Mouse (Mus musculus): Measurements from ENCODE around the gene Degs1. TPM values are rescaled to one million over a fixed set of nuclear protein-coding genes. Genes with fewer than 3 reads are reported as not detected.
"Not testable (repeated sequence)": the region's sequence is repeated elsewhere in the genome, so short reads cannot be mapped to it uniquely, and the experiment has no call there.

Gene Degs1
- polyA plus RNA-seq, 1 experiment from 2014 or later: 51.0 TPM

DNA sequence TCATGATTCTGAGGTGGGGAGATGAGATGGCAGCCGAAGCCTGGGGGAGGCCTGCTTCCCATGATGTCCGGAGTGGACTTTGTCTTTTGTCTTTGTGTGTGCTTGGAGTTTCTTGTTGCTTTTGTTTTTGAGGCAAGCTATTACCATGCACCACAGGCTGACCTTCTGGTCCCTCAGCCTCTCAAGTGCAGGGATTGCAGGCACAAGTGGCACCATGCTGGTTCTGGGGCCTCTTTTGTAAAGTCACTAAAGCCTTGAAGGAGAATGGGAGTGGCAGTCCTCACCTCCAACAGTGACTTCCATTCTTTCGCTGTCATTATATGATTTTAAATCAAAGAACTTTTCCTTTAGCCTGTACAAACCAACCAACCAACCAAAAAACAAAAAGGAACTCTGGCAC is 14.6 kb upstream of the Degs1 start:
- no peak for ATAC-seq
- Histone ChIP-seq H3K36me3 (no peaks in the 10 kb centered on the region), H3K27ac (no peak overlapping the region), H3K27me3 (no peaks in the 10 kb centered on the region), H3K9ac (replicated peaks) (no peak overlapping the region), H3K4me1 (replicated peaks) (no peaks in the 10 kb centered on the region), H3K4me3 (replicated peaks) (no peak overlapping the region), H3K9me3 (no peaks in the 10 kb centered on the region), H3K4me2 (replicated peaks) (no peak overlapping the region)
- WGBS: 28% methylated on average over 3 of the region's 3 CpGs

DNA sequence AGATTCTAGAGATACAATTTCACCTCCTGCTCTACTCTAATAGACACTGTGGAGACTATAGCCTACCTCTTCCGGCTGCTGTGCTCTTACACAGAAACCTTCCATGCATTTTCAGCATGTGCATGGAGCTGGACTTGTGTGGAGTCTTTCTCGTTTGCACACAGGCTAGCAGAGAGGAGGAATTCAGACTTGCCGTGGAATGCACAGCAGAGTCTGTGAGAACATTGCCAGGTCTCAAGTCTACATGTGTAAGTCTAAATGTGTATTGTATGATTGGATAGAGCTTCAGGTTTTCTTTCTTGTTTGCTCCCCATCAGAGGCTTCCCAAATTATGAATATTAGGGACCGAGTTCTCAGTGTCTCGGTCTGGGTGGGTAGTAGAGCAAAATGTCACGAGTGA is 14.2 kb upstream of the Degs1 start:
- Histone ChIP-seq H3K9ac (replicated peaks) (no peak overlapping the region), H3K4me2 (replicated peaks) (no peak overlapping the region), H3K36me3 (no peaks in the 10 kb centered on the region), H3K4me1 (replicated peaks) (no peaks in the 10 kb centered on the region), H3K4me3 (replicated peaks) (no peak overlapping the region), H3K27ac (no peak overlapping the region), H3K27me3 (no peaks in the 10 kb centered on the region), H3K9me3 (no peaks in the 10 kb centered on the region)
- no peak for ATAC-seq
- 71% methylated on average over 6 of the region's 6 CpGs for WGBS

DNA sequence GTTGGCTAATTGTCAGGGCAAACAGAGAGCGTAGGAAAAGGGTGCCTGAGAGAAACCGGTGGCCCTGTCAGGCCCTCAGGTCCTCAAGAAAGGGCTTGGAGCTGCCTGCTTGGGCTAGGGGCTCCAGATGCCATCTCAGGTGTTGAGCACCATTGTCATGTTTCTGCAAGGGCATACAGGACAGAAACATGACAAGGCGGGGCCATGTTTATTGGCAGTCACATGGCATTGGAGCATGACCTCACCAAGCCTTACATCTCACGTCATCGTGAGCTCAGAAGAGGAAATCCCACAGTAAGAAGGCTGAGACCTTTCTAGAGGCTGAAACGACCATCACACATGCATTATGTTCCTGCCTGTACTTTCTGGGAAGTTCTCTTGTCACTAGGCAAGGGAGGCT is 13.5 kb upstream of the Degs1 start:
- H3K36me3 ChIP-seq: no peaks in the 10 kb centered on the region
- H3K9me3 ChIP-seq: no peaks in the 10 kb centered on the region
- no peaks in the 10 kb centered on the region for H3K27me3 ChIP-seq
- no peak for ATAC-seq
- WGBS: 92% methylated on average over 6 of the region's 6 CpGs
- H3K4me2 ChIP-seq (replicated peaks): no peak overlapping the region
- H3K4me3 ChIP-seq (replicated peaks): no peak overlapping the region
- H3K27ac ChIP-seq: no peak overlapping the region
- no peak overlapping the region for H3K9ac ChIP-seq (replicated peaks)
- H3K4me1 ChIP-seq (replicated peaks): no peaks in the 10 kb centered on the region

DNA sequence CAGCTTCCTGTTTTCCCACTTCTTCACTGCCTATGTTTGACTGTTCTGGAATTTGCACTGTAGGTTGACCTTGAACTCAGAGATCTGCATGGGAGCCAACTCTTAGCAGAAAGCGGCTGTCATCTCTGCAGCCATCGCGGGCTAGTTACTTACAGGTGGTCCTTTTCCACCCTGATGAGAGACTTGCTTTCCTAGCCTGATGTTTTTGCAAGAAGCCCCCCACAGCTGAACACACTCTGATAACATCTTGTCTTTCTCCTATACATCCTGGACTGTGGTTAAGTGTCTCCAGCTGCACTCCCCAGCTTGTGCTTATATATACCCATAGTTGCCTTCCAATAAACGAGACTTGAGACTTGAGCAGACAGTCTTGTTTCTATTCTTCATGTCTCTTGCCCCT is 9.7 kb upstream of the Degs1 start:
- Histone ChIP-seq H3K9ac (replicated peaks) (no peak overlapping the region), H3K4me2 (replicated peaks) (no peak overlapping the region), H3K27me3 (no peaks in the 10 kb centered on the region), H3K9me3 (no peaks in the 10 kb centered on the region), H3K4me3 (replicated peaks) (no peak overlapping the region), H3K36me3 (no peaks in the 10 kb centered on the region), H3K27ac (no peak overlapping the region), H3K4me1 (replicated peaks) (no peaks in the 10 kb centered on the region)
- WGBS: 85% methylated on average over 4 of the region's 4 CpGs
- no peak for ATAC-seq

DNA sequence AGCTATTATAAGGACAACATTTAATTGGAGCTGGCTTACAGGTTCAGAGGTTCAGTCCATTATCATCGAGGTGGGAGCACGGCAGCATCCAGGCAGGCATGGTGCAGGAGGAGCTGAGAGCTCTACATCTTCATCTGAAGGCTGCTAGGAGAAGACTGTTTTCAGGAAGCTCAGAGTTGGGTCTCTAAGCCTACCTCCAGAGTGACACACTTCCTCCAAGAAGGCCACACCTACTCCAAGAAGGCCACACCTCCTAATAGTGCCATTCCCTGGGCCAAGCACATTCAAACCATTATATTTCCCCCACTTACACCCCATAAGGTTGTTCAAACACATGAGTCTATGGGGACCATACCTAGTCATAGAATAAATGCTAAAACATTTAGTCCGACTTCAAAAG is 8.1 kb upstream of the Degs1 start:
- H3K4me1 ChIP-seq (replicated peaks); H3K27ac ChIP-seq; H3K4me2 ChIP-seq (replicated peaks); H3K4me3 ChIP-seq (replicated peaks); H3K9me3 ChIP-seq; H3K36me3 ChIP-seq; H3K9ac ChIP-seq (replicated peaks); H3K27me3 ChIP-seq; ATAC-seq: not testable (repeated sequence)
- 94% methylated on average over 3 of the region's 3 CpGs for WGBS

DNA sequence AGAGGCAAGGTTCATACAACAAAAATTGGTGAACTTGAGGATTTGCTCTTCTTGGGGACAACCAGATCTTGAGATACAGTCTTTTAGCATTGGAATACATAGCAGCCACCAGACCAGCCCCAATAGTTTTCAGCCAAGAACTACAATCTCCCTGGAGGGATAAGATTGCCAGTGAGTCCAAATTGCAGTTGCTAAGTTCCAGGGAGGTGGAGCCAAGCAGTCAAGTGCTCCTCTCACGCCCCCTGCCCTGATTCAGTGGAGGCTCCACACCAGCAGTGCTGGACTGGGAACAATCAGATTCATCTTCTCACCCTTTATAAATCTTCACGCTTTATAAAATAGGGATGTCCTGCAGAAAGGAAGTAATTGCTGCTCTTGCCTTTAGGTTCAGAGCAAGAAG is 7.2 kb upstream of the Degs1 start:
- ATAC-seq: no peak
- H3K4me3 ChIP-seq (replicated peaks): no peak overlapping the region
- no peak overlapping the region for H3K9ac ChIP-seq (replicated peaks)
- H3K27me3 ChIP-seq: peaks cover 4% of the 10 kb centered on the region; the same call in 1 of the 2 replicates
- H3K27ac ChIP-seq: no peak overlapping the region
- 74% methylated on average over 2 of the region's 2 CpGs for WGBS
- no peak overlapping the region for H3K4me2 ChIP-seq (replicated peaks)
- H3K4me1 ChIP-seq (replicated peaks): no peaks in the 10 kb centered on the region
- H3K9me3 ChIP-seq: no peaks in the 10 kb centered on the region
- H3K36me3 ChIP-seq: no peaks in the 10 kb centered on the region

DNA sequence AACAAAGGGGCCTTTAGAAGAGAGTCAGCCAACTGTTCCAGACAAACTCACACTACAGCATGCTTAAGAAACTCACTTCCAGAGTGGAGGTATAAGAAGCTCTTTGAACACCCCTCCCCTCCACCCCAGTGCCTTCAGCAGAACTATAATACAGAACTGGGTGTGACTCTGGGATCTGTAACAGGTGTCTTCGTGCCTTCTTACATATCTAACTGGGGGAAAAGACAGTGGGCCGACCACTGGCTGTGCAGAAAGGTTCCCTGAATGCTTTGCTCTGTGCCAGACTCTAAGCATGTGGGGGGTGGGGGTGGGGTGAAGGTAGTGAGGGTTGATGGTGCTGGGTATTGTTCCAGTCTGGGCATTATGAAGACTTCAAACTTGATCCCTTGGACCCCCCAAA is 6.0 kb upstream of the Degs1 start:
- ATAC-seq: no peak
- no peak overlapping the region for H3K9ac ChIP-seq (replicated peaks)
- H3K27me3 ChIP-seq: peaks cover 13% of the 10 kb centered on the region
- WGBS: 49% methylated on average over 2 of the region's 2 CpGs
- no peaks in the 10 kb centered on the region for H3K4me1 ChIP-seq (replicated peaks)
- no peak overlapping the region for H3K4me3 ChIP-seq (replicated peaks)
- H3K4me2 ChIP-seq (replicated peaks): no peak overlapping the region
- no peaks in the 10 kb centered on the region for H3K9me3 ChIP-seq
- H3K27ac ChIP-seq: no peak overlapping the region
- no peaks in the 10 kb centered on the region for H3K36me3 ChIP-seq

DNA sequence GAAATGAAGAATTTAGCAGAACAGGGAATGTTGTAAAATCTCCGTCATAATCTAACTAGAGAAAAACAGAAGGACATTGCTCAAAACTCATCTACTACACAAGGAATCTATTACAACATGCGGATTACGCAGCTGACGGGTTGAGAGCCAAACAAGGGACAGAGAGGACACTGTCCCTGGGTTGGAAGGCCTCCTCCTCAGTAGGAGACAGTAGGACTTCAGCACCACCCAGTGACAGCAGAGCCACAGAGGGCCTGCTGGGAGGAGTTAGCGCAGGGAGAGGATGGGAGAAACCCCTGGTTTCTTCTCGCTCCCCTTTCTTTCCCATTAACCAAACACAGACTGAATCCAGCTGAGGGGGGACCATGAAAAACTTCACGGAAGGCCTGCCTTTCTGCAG is 5.2 kb upstream of the Degs1 start:
- 0 out of 2 replicates have a peak, but pooled peaks cover 3% of the 10 kb centered on the region for H3K4me1 ChIP-seq (replicated peaks)
- no peaks in the 10 kb centered on the region for H3K36me3 ChIP-seq
- no peak overlapping the region for H3K4me3 ChIP-seq (replicated peaks)
- H3K27me3 ChIP-seq: peaks cover 18% of the 10 kb centered on the region
- H3K9me3 ChIP-seq: no peaks in the 10 kb centered on the region
- WGBS: 70% methylated on average over 7 of the region's 7 CpGs
- no peak for ATAC-seq
- H3K9ac ChIP-seq (replicated peaks): no peak overlapping the region
- no peak overlapping the region for H3K4me2 ChIP-seq (replicated peaks)
- H3K27ac ChIP-seq: no peak overlapping the region

DNA sequence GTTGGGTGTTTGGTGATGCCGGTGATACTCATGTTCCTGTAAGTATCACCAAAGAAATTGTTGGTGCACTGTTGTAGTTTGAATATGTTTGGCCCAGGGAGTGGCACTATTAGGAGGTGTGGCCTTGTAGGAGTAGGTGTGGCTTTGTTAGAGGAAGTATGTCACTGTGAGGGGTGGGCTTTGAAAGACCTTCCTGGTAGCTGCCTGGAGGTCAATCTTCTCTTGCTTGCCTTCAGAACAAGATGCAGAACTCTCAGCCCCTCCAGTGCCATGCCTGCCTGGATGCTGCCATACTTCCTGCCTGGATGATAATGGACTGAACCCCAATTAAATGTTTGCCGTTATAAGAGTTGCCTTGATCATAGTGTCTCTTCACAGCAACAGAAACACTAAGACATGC is 2.2 kb upstream of the Degs1 start:
- Histone ChIP-seq H3K9ac (replicated peaks) (no peak overlapping the region), H3K4me2 (replicated peaks) (no peak overlapping the region), H3K27ac (no peak overlapping the region), H3K4me1 (replicated peaks) (peaks cover 24% of the 10 kb centered on the region), H3K9me3 (no peaks in the 10 kb centered on the region), H3K36me3 (no peaks in the 10 kb centered on the region), H3K27me3 (peaks cover 18% of the 10 kb centered on the region), H3K4me3 (replicated peaks) (no peak overlapping the region)
- 95% methylated on average over 2 of the region's 2 CpGs for WGBS
- no peak for ATAC-seq

DNA sequence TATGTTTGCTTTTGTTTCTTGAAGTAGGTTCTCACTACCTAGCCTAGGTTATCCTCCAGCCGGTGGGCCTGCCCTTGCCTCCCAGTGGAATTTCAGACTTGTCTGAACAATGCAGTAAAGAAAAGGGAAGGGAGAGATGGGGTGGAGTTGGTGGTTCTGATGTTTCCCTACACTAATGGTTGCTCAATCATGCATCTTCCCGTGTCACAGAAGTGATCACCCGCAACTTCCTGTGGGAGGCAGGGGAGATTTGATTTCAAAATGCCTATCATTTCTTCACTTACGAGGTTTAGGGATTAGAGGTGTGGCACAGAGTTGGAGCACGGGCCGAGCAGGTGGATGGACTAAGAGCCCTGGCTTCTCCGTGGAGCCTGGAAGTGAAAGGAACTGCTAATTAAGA is 627 bp upstream of the Degs1 start:
- Histone ChIP-seq H3K27me3 (peaks cover 18% of the 10 kb centered on the region), H3K4me1 (replicated peaks) (peaks cover 24% of the 10 kb centered on the region), H3K9me3 (no peaks in the 10 kb centered on the region), H3K36me3 (peaks cover 11% of the 10 kb centered on the region), H3K9ac (replicated peaks) (no peak overlapping the region), H3K4me2 (replicated peaks) (peak overlapping the region; percentile 72), H3K27ac (no peak overlapping the region), H3K4me3 (replicated peaks) (peak overlapping the region; percentile 64)
- ATAC-seq: no peak
- WGBS: 26% methylated on average over 7 of the region's 7 CpGs

DNA sequence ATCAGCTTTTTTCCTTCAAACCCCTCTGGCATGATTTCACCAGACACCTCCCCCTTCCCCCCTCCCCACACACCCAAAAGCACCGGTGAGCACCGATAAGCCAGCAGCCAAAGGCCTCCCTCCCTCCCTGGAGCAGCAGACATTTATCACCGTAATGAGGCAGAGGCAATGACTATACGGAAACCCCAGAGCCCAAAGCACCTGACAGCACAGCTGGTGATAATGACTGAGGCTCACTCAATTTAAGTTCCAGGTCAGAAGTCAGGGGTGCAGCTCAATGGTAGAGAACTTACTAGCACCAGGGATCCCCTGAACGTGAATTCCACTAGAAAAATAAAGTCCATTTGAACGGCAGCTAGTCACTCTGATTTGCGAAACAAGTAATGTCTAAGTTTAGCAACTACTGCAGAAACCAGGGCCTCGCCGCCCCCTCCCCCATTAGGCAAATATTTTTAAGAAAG is 1.3 kb downstream of the Degs1 start:
- H3K27ac ChIP-seq: 0 out of 2 replicates have a peak overlapping the region, but pooled peaks have one; percentile 3
- no peak for ATAC-seq
- WGBS: 24% methylated on average over 9 of the region's 9 CpGs
- no peaks in the 10 kb centered on the region for H3K9me3 ChIP-seq
- peak overlapping the region; percentile 72 for H3K4me2 ChIP-seq (replicated peaks)
- H3K36me3 ChIP-seq: peaks cover 30% of the 10 kb centered on the region
- H3K4me3 ChIP-seq (replicated peaks): peak overlapping the region; percentile 64
- peaks cover 18% of the 10 kb centered on the region for H3K27me3 ChIP-seq
- H3K4me1 ChIP-seq (replicated peaks): peaks cover 24% of the 10 kb centered on the region
- peak overlapping the region; percentile 51 for H3K9ac ChIP-seq (replicated peaks)

DNA sequence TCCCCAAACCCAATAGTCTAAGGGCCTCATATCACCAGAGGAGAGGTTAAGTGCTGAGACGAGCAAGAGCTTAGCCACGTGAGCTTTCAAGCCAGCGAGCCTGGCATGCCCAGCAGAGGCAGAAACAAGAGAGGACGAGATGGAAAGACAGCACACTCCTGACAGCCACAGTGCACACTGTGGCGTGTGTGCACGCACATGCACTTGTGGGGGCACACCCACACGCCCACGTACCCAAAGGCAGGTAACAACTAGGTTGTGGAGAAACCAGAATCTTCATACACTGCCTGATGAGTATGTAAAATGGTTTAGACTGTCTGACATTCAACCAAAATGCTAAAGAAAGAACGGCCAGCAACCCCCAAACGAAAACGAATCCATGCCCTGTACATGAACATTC is 2.0 kb downstream of the Degs1 start:
- Histone ChIP-seq H3K4me1 (replicated peaks) (peaks cover 24% of the 10 kb centered on the region), H3K4me2 (replicated peaks) (peak overlapping the region; percentile 72), H3K9ac (replicated peaks) (peak overlapping the region; percentile 51), H3K27me3 (peaks cover 18% of the 10 kb centered on the region), H3K9me3 (no peaks in the 10 kb centered on the region), H3K36me3 (peaks cover 35% of the 10 kb centered on the region), H3K4me3 (replicated peaks) (peak overlapping the region; percentile 64), H3K27ac (no peak overlapping the region)
- ATAC-seq: no peak
- 59% methylated on average over 11 of the region's 11 CpGs for WGBS

DNA sequence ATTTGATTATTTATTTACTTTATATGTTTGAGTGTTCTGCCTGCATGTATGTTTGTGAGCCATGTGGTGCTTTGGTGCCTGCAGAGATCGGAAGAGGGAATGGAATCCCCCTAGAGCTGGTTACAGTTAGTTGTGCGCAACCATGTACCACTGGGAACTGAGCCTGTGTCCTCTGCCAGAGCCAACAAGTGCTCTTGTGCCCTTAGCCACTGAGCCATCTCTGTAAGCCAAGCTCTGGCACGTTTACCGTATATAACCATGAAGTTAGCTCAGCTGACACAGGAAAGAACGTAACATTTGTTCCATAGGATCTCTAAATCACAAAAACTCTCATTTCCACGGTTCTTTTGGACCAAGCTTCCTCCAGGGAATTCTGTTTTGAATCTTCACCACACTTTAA is 2.6 kb downstream of the Degs1 start:
- H3K36me3 ChIP-seq: peaks cover 41% of the 10 kb centered on the region
- H3K27ac ChIP-seq: no peak overlapping the region
- H3K4me2 ChIP-seq (replicated peaks): no peak overlapping the region
- peaks cover 16% of the 10 kb centered on the region for H3K27me3 ChIP-seq
- WGBS: 89% methylated on average over 6 of the region's 6 CpGs
- H3K9ac ChIP-seq (replicated peaks): no peak overlapping the region
- H3K4me1 ChIP-seq (replicated peaks): peaks cover 24% of the 10 kb centered on the region
- ATAC-seq: no peak
- H3K4me3 ChIP-seq (replicated peaks): no peak overlapping the region
- H3K9me3 ChIP-seq: no peaks in the 10 kb centered on the region

Measured in midbrain, embryonic 13.5 days (tissue).